ENCODE assay signal across 13 mouse cellular contexts in the genomic region with DNA sequence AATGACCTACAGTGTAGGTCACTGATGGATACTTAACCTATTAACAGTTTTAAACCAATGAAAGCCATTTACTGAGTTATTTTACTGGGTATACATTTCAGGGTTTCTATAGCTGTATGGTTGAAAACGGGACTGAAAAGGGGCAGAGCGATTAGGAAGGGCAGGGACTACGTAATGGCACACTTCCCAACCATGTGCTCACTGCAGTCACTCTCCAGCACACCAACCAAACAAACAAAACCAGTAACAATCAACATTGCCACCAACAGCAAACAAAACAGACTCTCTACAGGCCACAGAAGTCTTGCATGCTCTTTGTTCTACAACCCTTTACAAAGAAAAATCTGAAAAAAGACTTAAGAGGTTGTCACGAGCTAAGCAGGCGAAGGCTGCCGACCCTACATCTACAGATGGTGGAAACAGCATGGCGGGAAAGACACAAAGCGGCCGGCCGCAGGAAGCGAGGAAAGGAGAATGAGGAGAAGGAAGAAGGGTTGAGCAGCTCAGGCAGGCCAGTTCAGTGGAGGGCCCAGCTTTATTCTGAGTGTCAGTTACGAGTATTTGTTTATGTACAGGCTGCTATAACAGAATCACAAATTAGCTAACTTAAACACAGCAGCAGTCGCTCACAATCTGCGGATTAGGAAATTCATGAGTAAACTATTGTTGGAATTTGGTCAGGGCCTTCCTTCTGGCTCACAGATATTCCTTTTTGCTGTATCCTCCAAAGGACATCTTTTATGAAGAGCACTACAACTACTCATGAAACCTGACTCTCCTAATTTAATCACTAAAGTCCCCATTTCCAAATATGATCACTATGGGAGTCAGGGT. TPM values are rescaled to one million over a fixed set of nuclear protein-coding genes. Genes with fewer than 3 reads are reported as not detected.
DNase-seq lines count a peak whose midpoint lies in the region; ATAC-seq and TF ChIP-seq lines count a peak whose summit lies in the region.
"Had no signal": no experiment of that assay in that cellular context is flagged by ENCODE, and none has a peak within 500 bp of the region (broad histone marks: within the 10 kb centered on the region; RNA-seq: fewer than 3 reads in every experiment).

No protein-coding gene starts in this region.

- no peak overlapping the region for H3K4me2 ChIP-seq in embryonic facial prominence, embryonic 13.5 days
- H3K4me2 ChIP-seq in kidney, embryonic 16.5 days (replicated peaks; ENCODE audit: low read depth, low read length), result no peak overlapping the region
- H3K4me2 ChIP-seq in kidney, embryonic 14.5 days (replicated peaks; ENCODE audit: low read depth, low read length), result no peak overlapping the region
- 0 out of 2 replicates have a peak overlapping the region, but pooled peaks have one; percentile 9 for H3K4me2 ChIP-seq in neural tube, embryonic 12.5 days (replicated peaks)
- no peak overlapping the region for H3K4me2 ChIP-seq in stomach, postnatal 0 days (replicated peaks; ENCODE audit: low read depth)
- H3K4me2 ChIP-seq: heart, embryonic 13.5 days; midbrain, embryonic 15.5 days had no signal

- DNase-seq in embryonic facial prominence, embryonic 10.5 days (ENCODE audit: low spot score), result no peak
- DNase-seq in neural tube, embryonic 10.5 days (ENCODE audit: extremely low spot score, low spot score), result no peak
- DNase-seq in stomach, postnatal 0 days (ENCODE audit: low spot score), result no peak
- DNase-seq in layer of hippocampus, adult 9-11 months, result no peak
- DNase-seq: adrenal gland, postnatal 25 days; cerebellum, adult 18-20 months; gastrocnemius, postnatal 25 days had no signal

- H3K36me3 ChIP-seq in embryonic facial prominence, embryonic 13.5 days, result peaks cover 8% of the 10 kb centered on the region; the same call in 1 of the 2 replicates
- H3K36me3 ChIP-seq in embryonic facial prominence, embryonic 10.5 days (replicated peaks), result peaks cover 54% of the 10 kb centered on the region
- H3K36me3 ChIP-seq in kidney, embryonic 16.5 days (ENCODE audit: insufficient read depth, low read length), result no peaks in the 10 kb centered on the region
- H3K36me3 ChIP-seq in kidney, embryonic 14.5 days (ENCODE audit: control insufficient read depth, insufficient read depth, low read length), result peaks cover 2% of the 10 kb centered on the region; the same call in 1 of the 2 replicates
- H3K36me3 ChIP-seq in neural tube, embryonic 12.5 days, result no peaks in the 10 kb centered on the region
- H3K36me3 ChIP-seq in stomach, postnatal 0 days (ENCODE audit: control insufficient read depth, insufficient read depth, low read length), result no peaks in the 10 kb centered on the region
- H3K36me3 ChIP-seq: midbrain, embryonic 15.5 days had no signal

- H3K27me3 ChIP-seq in embryonic facial prominence, embryonic 13.5 days, result no peaks in the 10 kb centered on the region
- H3K27me3 ChIP-seq in embryonic facial prominence, embryonic 10.5 days (replicated peaks; ENCODE audit: low read depth, poor library complexity, severe bottlenecking), result no peaks in the 10 kb centered on the region
- H3K27me3 ChIP-seq in kidney, embryonic 16.5 days (ENCODE audit: insufficient read depth, low read length), result no peaks in the 10 kb centered on the region
- no peaks in the 10 kb centered on the region for H3K27me3 ChIP-seq in kidney, embryonic 14.5 days (ENCODE audit: control insufficient read depth, insufficient read depth, low read length)
- no peaks in the 10 kb centered on the region for H3K27me3 ChIP-seq in neural tube, embryonic 12.5 days (replicated peaks)
- no peaks in the 10 kb centered on the region for H3K27me3 ChIP-seq in stomach, postnatal 0 days (ENCODE audit: control insufficient read depth, insufficient read depth, low read length)
- H3K27me3 ChIP-seq: heart, embryonic 13.5 days; midbrain, embryonic 15.5 days had no signal

- H3K4me3 ChIP-seq in embryonic facial prominence, embryonic 13.5 days, result no peak overlapping the region
- H3K4me3 ChIP-seq in embryonic facial prominence, embryonic 10.5 days, result no peak overlapping the region
- no peak overlapping the region for H3K4me3 ChIP-seq in kidney, embryonic 16.5 days (ENCODE audit: low read length)
- no peak overlapping the region for H3K4me3 ChIP-seq in kidney, embryonic 14.5 days (ENCODE audit: low read length)
- H3K4me3 ChIP-seq in neural tube, embryonic 12.5 days, result no peak overlapping the region
- no peak overlapping the region for H3K4me3 ChIP-seq in stomach, postnatal 0 days (ENCODE audit: low read depth, low read length)
- H3K4me3 ChIP-seq: heart, embryonic 13.5 days; midbrain, embryonic 15.5 days had no signal

- ATAC-seq in embryonic facial prominence, embryonic 13.5 days (ENCODE audit: insufficient number of reproducible peaks, insufficient read depth, low FRiP score, low TSS enrichment, low read depth), result no peak
- ATAC-seq in kidney, embryonic 16.5 days (ENCODE audit: low FRiP score, low TSS enrichment), result 0 out of 2 replicates have a peak, but pooled peaks have one; percentile 12
- ATAC-seq in kidney, embryonic 14.5 days (ENCODE audit: low FRiP score, low TSS enrichment), result no peak
- ATAC-seq in neural tube, embryonic 12.5 days (ENCODE audit: low FRiP score, low read depth), result no peak
- no peak for ATAC-seq in stomach, postnatal 0 days (ENCODE audit: low FRiP score, low TSS enrichment)
- ATAC-seq: midbrain, embryonic 15.5 days had no signal

- peaks cover 59% of the 10 kb centered on the region for H3K4me1 ChIP-seq in embryonic facial prominence, embryonic 13.5 days
- peaks cover 30% of the 10 kb centered on the region for H3K4me1 ChIP-seq in embryonic facial prominence, embryonic 10.5 days
- peaks cover 58% of the 10 kb centered on the region for H3K4me1 ChIP-seq in kidney, embryonic 16.5 days (ENCODE audit: insufficient read depth, low read length)
- peaks cover 35% of the 10 kb centered on the region for H3K4me1 ChIP-seq in kidney, embryonic 14.5 days (ENCODE audit: control insufficient read depth, insufficient read depth, low read length)
- peaks cover 33% of the 10 kb centered on the region for H3K4me1 ChIP-seq in neural tube, embryonic 12.5 days
- H3K4me1 ChIP-seq in stomach, postnatal 0 days (replicated peaks; ENCODE audit: control insufficient read depth, insufficient read depth), result peaks cover 14% of the 10 kb centered on the region

- 79% methylated on average over 14 of the region's 14 CpGs for WGBS in embryonic facial prominence, embryonic 13.5 days
- WGBS in embryonic facial prominence, embryonic 10.5 days, result 81% methylated on average over 14 of the region's 14 CpGs
- 72% methylated on average over 14 of the region's 14 CpGs for WGBS in kidney, embryonic 16.5 days
- 83% methylated on average over 14 of the region's 14 CpGs for WGBS in kidney, embryonic 14.5 days
- 65% methylated on average over 14 of the region's 14 CpGs for WGBS in neural tube, embryonic 12.5 days
- WGBS in stomach, postnatal 0 days, result 58% methylated on average over 14 of the region's 14 CpGs

- no peaks in the 10 kb centered on the region for H3K9me3 ChIP-seq in embryonic facial prominence, embryonic 13.5 days
- H3K9me3 ChIP-seq in embryonic facial prominence, embryonic 10.5 days, result no peaks in the 10 kb centered on the region
- H3K9me3 ChIP-seq in kidney, embryonic 16.5 days (ENCODE audit: low read length), result no peaks in the 10 kb centered on the region
- no peaks in the 10 kb centered on the region for H3K9me3 ChIP-seq in kidney, embryonic 14.5 days (ENCODE audit: control insufficient read depth, low read length)
- no peaks in the 10 kb centered on the region for H3K9me3 ChIP-seq in neural tube, embryonic 12.5 days
- no peaks in the 10 kb centered on the region for H3K9me3 ChIP-seq in stomach, postnatal 0 days (ENCODE audit: control insufficient read depth, low read length)
- H3K9me3 ChIP-seq: heart, embryonic 13.5 days; midbrain, embryonic 15.5 days had no signal

- no peak overlapping the region for H3K9ac ChIP-seq in embryonic facial prominence, embryonic 13.5 days
- no peak overlapping the region for H3K9ac ChIP-seq in kidney, embryonic 16.5 days (replicated peaks; ENCODE audit: low read length)
- H3K9ac ChIP-seq in kidney, embryonic 14.5 days (ENCODE audit: low read depth, low read length), result no peak overlapping the region
- H3K9ac ChIP-seq in neural tube, embryonic 12.5 days, result no peak overlapping the region
- no peak overlapping the region for H3K9ac ChIP-seq in stomach, postnatal 0 days (ENCODE audit: low read length)
- H3K9ac ChIP-seq: heart, embryonic 13.5 days; midbrain, embryonic 15.5 days had no signal

- H3K27ac ChIP-seq in embryonic facial prominence, embryonic 13.5 days, result peak overlapping the region; percentile 4; the same call in 1 of the 2 replicates
- no peak overlapping the region for H3K27ac ChIP-seq in embryonic facial prominence, embryonic 10.5 days (replicated peaks)
- H3K27ac ChIP-seq in kidney, embryonic 16.5 days (ENCODE audit: low read length), result peak overlapping the region; percentile 54
- no peak overlapping the region for H3K27ac ChIP-seq in kidney, embryonic 14.5 days (ENCODE audit: low read depth, low read length)
- H3K27ac ChIP-seq in neural tube, embryonic 12.5 days, result no peak overlapping the region
- H3K27ac ChIP-seq in stomach, postnatal 0 days (replicated peaks), result peak overlapping the region; percentile 63; the same call in 1 of the 2 replicates
- H3K27ac ChIP-seq: heart, embryonic 13.5 days had no signal

- no peak for TF ChIP-seq CTCF in stomach, postnatal 0 days (IDR thresholded peaks at IDR 0.05; ENCODE audit: low read depth)

- no peak for TF ChIP-seq EP300 in stomach, postnatal 0 days (optimal IDR thresholded peaks at IDR 0.05)

RNA-seq across cellular contexts. Expression of a gene that starts 12.0 kb away (rescaled TPM):
- 64.7 and 65.0 TPM in 2 replicates for polyA plus RNA-seq in embryonic facial prominence, embryonic 13.5 days (2015; fragmentation: Nextera tagmentation; extraction: Ambion mirVana)
- 78.0 and 79.7 TPM in 2 replicates for polyA plus RNA-seq in embryonic facial prominence, embryonic 10.5 days (2016; fragmentation: Nextera tagmentation; extraction: Ambion mirVana)
- polyA plus RNA-seq in kidney, embryonic 16.5 days (2015; fragmentation: Nextera tagmentation; extraction: Ambion mirVana), result 65.4 and 67.7 TPM in 2 replicates
- 68.3 and 76.8 TPM in 2 replicates for polyA plus RNA-seq in kidney, embryonic 14.5 days (2014; fragmentation: Nextera tagmentation; extraction: Ambion mirVana)
- polyA plus RNA-seq in neural tube, embryonic 12.5 days (2016; fragmentation: Nextera tagmentation; extraction: Ambion mirVana), result 76.4 and 82.5 TPM in 2 replicates
- polyA plus RNA-seq in stomach, postnatal 0 days (2015; fragmentation: Nextera tagmentation; extraction: Ambion mirVana), result 17.1 and 20.7 TPM in 2 replicates

Comparison
In these comparisons a context has a peak if more than half of its experiments do, and no peak if none do; other contexts are left out.
1. H3K27ac ChIP-seq: peak in embryonic facial prominence, embryonic 13.5 days (single experiment), kidney, embryonic 16.5 days (single experiment) and stomach, postnatal 0 days (single experiment); none in embryonic facial prominence, embryonic 10.5 days (single experiment), kidney, embryonic 14.5 days (single experiment) and neural tube, embryonic 12.5 days (single experiment).